Mouse (Mus musculus) heart, embryonic 16.5 days (tissue): ENCODE measurements around the gene Adgrg6. TPM values are rescaled to one million over a fixed set of nuclear protein-coding genes. Genes with fewer than 3 reads are reported as not detected.

ENCODE experiments used
- ATAC-seq: fragments of 200-750 bp; cut with Nextera tagmentation; replicated peaks from 2 replicates; pipeline ENCODE4 v1.8.0; 2017; ENCODE audit warnings: moderate number of reproducible peaks; ENCODE audit not compliant: insufficient read depth, low FRiP score; ENCODE audit errors: extremely low read depth
- H3K27ac ChIP-seq: fragments of 300-500 bp; sonication (generic); 2 replicates; pipeline ENCODE4 v1.5.1; 2014; ENCODE audit warnings: mild to moderate bottlenecking, low read length, control low read depth, moderate library complexity
- H3K27me3 ChIP-seq: fragments of 300-500 bp; sonication (generic); 2 replicates; pipeline ENCODE4 v1.6.1; 2014; ENCODE audit warnings: low read length, mixed read lengths; ENCODE audit not compliant: control insufficient read depth, insufficient read depth
- H3K36me3 ChIP-seq: fragments of 300-500 bp; sonication (generic); 2 replicates; pipeline ENCODE4 v1.6.1; 2014; ENCODE audit not compliant: control insufficient read depth, insufficient read depth
- H3K4me1 ChIP-seq: fragments of 300-500 bp; sonication (generic); 2 replicates; pipeline ENCODE4 v1.6.1; 2014; ENCODE audit warnings: low read length, mixed read lengths; ENCODE audit not compliant: control insufficient read depth, insufficient read depth
- H3K4me2 ChIP-seq: fragments of 300-500 bp; sonication (generic); 2 replicates; pipeline ENCODE4 v1.6.1; 2014; ENCODE audit warnings: low read depth, mild to moderate bottlenecking, control low read depth, low read length
- H3K4me3 ChIP-seq: fragments of 300-500 bp; sonication (generic); 2 replicates; pipeline ENCODE4 v1.5.1; 2014; ENCODE audit warnings: mild to moderate bottlenecking, control low read depth, low read length
- H3K9ac ChIP-seq: fragments of 300-500 bp; sonication (generic); 2 replicates; pipeline ENCODE4 v1.6.1; 2014; ENCODE audit warnings: low read length, control low read depth
- H3K9me3 ChIP-seq: fragments of 300-500 bp; sonication (generic); replicated peaks from 2 replicates; pipeline ENCODE4 v1.6.1; 2016; ENCODE audit warnings: low read length; ENCODE audit not compliant: control insufficient read depth
- WGBS: fragments of 180-500 bp; shearing (Covaris S2); extraction: QIAGEN DNeasy Blood & Tissue Kit; methylation state at CpG from one replicate; pipeline ENCODE4 v1.1.7; 2014; 5-methylcytosine and 5-hydroxymethylcytosine counted together
- polyA plus RNA-seq: library from polyadenylated mRNA; unstranded; fragments of >200 nt; fragmentation: Nextera tagmentation; extraction: Ambion mirVana; gene quantifications from 2 replicates; pipeline ENCODE4 v1.2.1, GENCODE M21; 2015

Gene Adgrg6
- polyA plus RNA-seq, 1 experiment from 2014 or later, result 8.6 TPM

- Histone ChIP-seq H3K4me3 (no peak overlapping the region), H3K9ac (no peak overlapping the region), H3K27ac (no peak overlapping the region), H3K4me2 (no peak overlapping the region), H3K9me3 (no peaks in the 10 kb centered on the region), H3K36me3 (no peaks in the 10 kb centered on the region), H3K27me3 (no peaks in the 10 kb centered on the region), H3K4me1 (0 out of 2 replicates have a peak, but pooled peaks cover 2% of the 10 kb centered on the region)
- 70% methylated on average over 5 of the region's 5 CpGs for WGBS
- no peak for ATAC-seq
Measured at GRCm38 (mm10) chr10:14385574-14385973, 159.9 kb downstream of the Adgrg6 start.

GRCm38 (mm10) chr10:14365065-14365589, 180.3 kb downstream of the Adgrg6 start:
- Histone ChIP-seq H3K4me2 (no peak overlapping the region), H3K36me3 (no peaks in the 10 kb centered on the region), H3K27me3 (no peaks in the 10 kb centered on the region), H3K4me3 (no peak overlapping the region), H3K4me1 (no peaks in the 10 kb centered on the region), H3K9me3 (no peaks in the 10 kb centered on the region), H3K9ac (no peak overlapping the region), H3K27ac (no peak overlapping the region)
- 32% methylated on average over 1 of the region's 1 CpGs for WGBS
- ATAC-seq, result 0 out of 2 replicates have a peak, but pooled peaks have one; percentile 28

DNA sequence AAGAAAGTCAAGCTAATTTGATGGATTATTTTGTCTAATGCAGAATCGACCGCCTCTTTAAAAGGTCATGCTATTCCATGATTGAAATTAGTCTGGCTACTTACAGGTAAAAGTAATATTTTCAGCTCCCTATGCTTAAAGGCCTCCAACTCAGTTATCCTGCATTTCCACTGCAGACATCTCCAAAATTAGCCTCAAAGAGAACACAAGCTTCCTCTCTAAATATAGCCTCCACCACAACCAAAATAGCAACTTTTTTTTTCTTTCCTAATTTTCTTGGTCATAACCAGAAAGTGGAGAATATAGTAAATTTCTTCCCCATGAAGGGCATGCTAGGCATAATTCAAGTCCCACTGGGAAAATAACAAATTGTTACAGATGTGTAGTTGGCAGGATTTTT, 182.2 kb downstream of the Adgrg6 start:
- no peaks in the 10 kb centered on the region for H3K9me3 ChIP-seq
- no peaks in the 10 kb centered on the region for H3K36me3 ChIP-seq
- H3K9ac ChIP-seq, result no peak overlapping the region
- H3K27me3 ChIP-seq, result no peaks in the 10 kb centered on the region
- whole genome bisulfite sequencing, result 89% methylated on average over 2 of the region's 2 CpGs
- no peak for ATAC-seq
- no peak overlapping the region for H3K4me3 ChIP-seq
- no peaks in the 10 kb centered on the region for H3K4me1 ChIP-seq
- no peak overlapping the region for H3K27ac ChIP-seq
- no peak overlapping the region for H3K4me2 ChIP-seq

- Histone ChIP-seq H3K36me3 (no peaks in the 10 kb centered on the region), H3K4me3 (no peak overlapping the region), H3K9ac (no peak overlapping the region), H3K4me2 (no peak overlapping the region), H3K27me3 (no peaks in the 10 kb centered on the region), H3K9me3 (no peaks in the 10 kb centered on the region), H3K27ac (no peak overlapping the region), H3K4me1 (no peaks in the 10 kb centered on the region)
- WGBS, result 85% methylated on average over 3 of the region's 3 CpGs
- no peak for ATAC-seq
Measured at GRCm38 (mm10) chr10:14358271-14358670, 187.2 kb downstream of the Adgrg6 start.

Other genes with a start within 250 kb of the Adgrg6 start
- gene Vta1, start 159.9 kb upstream of the Adgrg6 start, polyA plus RNA-seq, result 69.9 and 83.0 TPM in 2 replicates
- gene Nmbr, start 159.9 kb upstream of the Adgrg6 start, polyA plus RNA-seq, result 0.26 TPM in 1 of 2 replicates, not detected in the other
- not detected in 2 replicates for gene Gje1, start 172.6 kb upstream of the Adgrg6 start, polyA plus RNA-seq